Mouse (Mus musculus) MEL (cell line): ENCODE measurements around the gene Ctsa.

ENCODE experiments used
- CTCF ChIP-seq, 3 experiments: IDR thresholded peaks in 2 of 3; conservative IDR thresholded peaks in 1 of 3; 2 replicates each; pipeline ENCODE4 v1.5.1; 2011 to 2012; ENCODE audit warnings: low read length in 3 of 3, low read depth in 2 of 3, mild to moderate bottlenecking in 2 of 3, improper control_type of control experiment in 1 of 3, inconsistent platforms in 1 of 3, mixed read lengths in 1 of 3, moderate library complexity in 1 of 3; ENCODE audit not compliant: control insufficient read depth in 1 of 3, insufficient read depth in 1 of 3, poor library complexity in 1 of 3, severe bottlenecking in 1 of 3
- POLR2AphosphoS2 ChIP-seq: IDR thresholded peaks from 2 replicates; pipeline ENCODE4 v1.6.1; 2011; ENCODE audit warnings: low read length, improper control_type of control experiment

DNA sequence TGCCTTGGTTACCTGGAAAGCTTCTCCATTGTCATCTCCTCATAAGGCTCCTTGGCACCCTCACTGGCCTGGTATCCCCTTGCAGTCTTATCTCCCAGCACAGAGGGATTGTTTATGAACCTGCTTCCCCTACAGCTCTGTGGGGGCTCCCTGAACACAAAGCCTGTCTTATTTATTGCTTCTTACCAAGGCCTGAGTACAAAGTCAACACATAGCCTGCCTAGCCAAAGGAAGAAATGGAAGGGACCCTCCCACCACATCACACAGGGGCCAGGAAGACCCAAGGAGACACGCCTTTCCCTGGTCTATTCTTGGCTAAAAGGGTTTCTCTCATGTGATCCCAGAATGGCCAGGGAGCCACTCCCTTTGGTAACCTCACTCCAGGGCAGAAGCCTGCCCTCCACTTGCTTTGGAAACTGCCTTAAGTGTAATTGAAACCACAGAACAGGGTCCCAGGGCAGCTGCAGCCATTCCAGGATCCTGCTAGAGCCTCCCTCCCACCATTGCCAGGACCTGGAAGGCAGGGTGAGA is 41.6 kb downstream of the Ctsa start:
- TF ChIP-seq CTCF (IDR thresholded peaks at IDR 0.05 in 2 of 3, conservative IDR thresholded peaks at IDR 0.05 in 1 of 3; ENCODE audit: control insufficient read depth in 1 of 3, insufficient read depth in 1 of 3, low read depth in 2 of 3, low read length in 3 of 3, poor library complexity in 1 of 3, severe bottlenecking in 1 of 3), result no peak
- no peak for TF ChIP-seq POLR2AphosphoS2
